ENCODE assay signal across 22 mouse cellular contexts in the genomic region with DNA sequence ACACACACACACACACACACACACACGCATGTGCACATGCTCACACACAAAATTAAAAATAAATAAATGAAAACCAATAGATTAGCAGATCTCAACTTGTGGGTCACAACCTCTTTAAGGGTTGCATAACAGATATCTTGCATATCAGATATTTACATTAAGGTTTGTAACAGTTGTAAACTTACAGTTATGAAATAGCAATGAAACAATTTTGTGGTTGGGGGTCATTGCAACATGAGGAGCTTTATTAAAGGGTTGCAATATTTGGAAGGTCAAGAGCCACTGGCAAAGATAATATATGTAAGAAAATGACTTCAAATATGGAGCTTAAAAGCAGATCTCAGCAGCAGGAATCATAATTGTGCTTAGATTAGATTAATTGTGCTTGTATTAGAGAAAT.
DNase-seq lines count a peak whose midpoint lies in the region; ATAC-seq and TF ChIP-seq lines count a peak whose summit lies in the region.
"Had no signal": no experiment of that assay in that cellular context is flagged by ENCODE, and none has a peak within 500 bp of the region (broad histone marks: within the 10 kb centered on the region; RNA-seq: fewer than 3 reads in every experiment).

No protein-coding gene starts in this region.

- no peak for TF ChIP-seq CTCF in layer of hippocampus, adult 2 months (conservative IDR thresholded peaks at IDR 0.05)

- ATAC-seq in granulocyte monocyte progenitor cell, adult 5-6 weeks (replicated peaks; ENCODE audit: poor library complexity, severe bottlenecking) = peak; percentile 82
- ATAC-seq: activated CD4-positive, CD25-positive, alpha-beta regulatory T cell, adult 4 months; forebrain, embryonic 14.5 days; forebrain, embryonic 16.5 days; Patski had no signal

- H3K4me3 ChIP-seq in layer of hippocampus, adult 2 months = no peak overlapping the region
- H3K4me3 ChIP-seq: embryonic facial prominence, embryonic 13.5 days; embryonic facial prominence, embryonic 15.5 days; erythroblast, embryonic 14.5 days; forebrain, embryonic 10.5 days; forebrain, embryonic 12.5 days had no signal

- peak overlapping the region; percentile 68 for H3K27ac ChIP-seq in layer of hippocampus, adult 2 months
- H3K27ac ChIP-seq: embryonic facial prominence, embryonic 13.5 days; embryonic facial prominence, embryonic 15.5 days; forebrain, embryonic 10.5 days; forebrain, embryonic 12.5 days had no signal

- DNase-seq in layer of hippocampus, adult 2 months (ENCODE audit: low spot score in 2 of 2) = no peak
- DNase-seq in layer of hippocampus, adult 8-10 months (ENCODE audit: low spot score in 2 of 2) = no peak
- DNase-seq in 416B (ENCODE audit: low read depth) = peak; percentile 19
- no peak for DNase-seq in gastrocnemius, postnatal 25 days
- DNase-seq in adrenal gland, postnatal 10 days = no peak
- DNase-seq: adrenal gland, adult 8-10 months; adrenal gland, postnatal 25 days; cerebellum, adult 11 months; cerebellum, adult 18-20 months; cerebellum, adult 8-10 months; cerebellum, postnatal 36 days; embryo, embryonic 11 days had no signal
